In genomic region chr16:33666985-33667538, GRCm38 (mm10) we compare ENCODE assay signal across 14 mouse cellular contexts.
"Had no signal": no experiment of that assay in that cellular context is flagged by ENCODE, and none has a peak within 500 bp of the region (broad histone marks: within the 10 kb centered on the region; RNA-seq: fewer than 3 reads in every experiment).

No protein-coding gene starts in this region.

- H3K36me3 ChIP-seq: limb, embryonic 15.5 days; liver, embryonic 12.5 days; lung, embryonic 15.5 days; midbrain, embryonic 12.5 days; neural tube, embryonic 15.5 days had no signal

- H3K4me2 ChIP-seq: limb, embryonic 15.5 days; liver, embryonic 12.5 days; lung, embryonic 15.5 days; midbrain, embryonic 12.5 days; neural tube, embryonic 15.5 days had no signal

- H3K4me3 ChIP-seq: left cerebral cortex, adult 2 months; limb, embryonic 15.5 days; liver, embryonic 12.5 days; lung, embryonic 15.5 days; megakaryocyte, embryonic 14.5 days; midbrain, embryonic 12.5 days; neural tube, embryonic 15.5 days had no signal

- H3K27me3 ChIP-seq: limb, embryonic 15.5 days; lung, embryonic 15.5 days; midbrain, embryonic 12.5 days; neural tube, embryonic 15.5 days had no signal

- DNase-seq: kidney, adult 8-10 months; kidney, postnatal 25 days; lung, postnatal 14 days; right cerebral cortex, adult 18-20 months; right cerebral cortex, postnatal 4 days; spleen, adult 18-20 months; thymus, postnatal 36 days had no signal
